Mouse (Mus musculus): ENCODE data around the gene Ppp1r14b.

Ppp1r14b gene

GRCm38 (mm10) chr19:6994002-6994401, 19.2 kb downstream of the Ppp1r14b start:
- no peak for DNase-seq (ENCODE audit: low spot score)

GRCm38 (mm10) chr19:6994489-6994888, 19.7 kb downstream of the Ppp1r14b start:
- DNase-seq (ENCODE audit: low spot score), result no peak

- DNase-seq (ENCODE audit: low spot score), result no peak
Measured at GRCm38 (mm10) chr19:6995255-6995991, 20.7 kb downstream of the Ppp1r14b start.

- DNase-seq (ENCODE audit: low spot score), result peak; percentile 82
Measured at GRCm38 (mm10) chr19:6996006-6996405, 21.2 kb downstream of the Ppp1r14b start, which contains the start of the genes Nudt22 and Trpt1. Gene Nudt22 (minus strand): TSS chr19:6996117. Gene Trpt1 (plus strand): TSS chr19:6996131.

- DNase-seq (ENCODE audit: low spot score), result no peak
Measured at GRCm38 (mm10) chr19:6997721-6998290, 23.0 kb downstream of the Ppp1r14b start.

GRCm38 (mm10) chr19:6999360-7000063, 24.7 kb downstream of the Ppp1r14b start:
- DNase-seq (ENCODE audit: low spot score), result no peak

GRCm38 (mm10) chr19:7006892-7007593, 32.3 kb downstream of the Ppp1r14b start:
- no peak for DNase-seq (ENCODE audit: low spot score)

GRCm38 (mm10) chr19:7012426-7012825, 37.7 kb downstream of the Ppp1r14b start:
- DNase-seq (ENCODE audit: low spot score), result no peak

- DNase-seq (ENCODE audit: low spot score), result no peak
Measured at GRCm38 (mm10) chr19:7013984-7014383, 39.2 kb downstream of the Ppp1r14b start.

GRCm38 (mm10) chr19:7014481-7015135, 39.8 kb downstream of the Ppp1r14b start:
- DNase-seq (ENCODE audit: low spot score), result no peak

- DNase-seq (ENCODE audit: low spot score), result no peak
Measured at GRCm38 (mm10) chr19:7017541-7018457, 43.0 kb downstream of the Ppp1r14b start.

GRCm38 (mm10) chr19:7018546-7018945, 43.8 kb downstream of the Ppp1r14b start:
- no peak for DNase-seq (ENCODE audit: low spot score)

- DNase-seq (ENCODE audit: low spot score), result no peak
Measured at GRCm38 (mm10) chr19:7019191-7019590, 44.4 kb downstream of the Ppp1r14b start, which contains the start of gene Fermt3. Gene Fermt3 (minus strand): TSS chr19:7019469.

- DNase-seq (ENCODE audit: low spot score), result peak; percentile 54
Measured at GRCm38 (mm10) chr19:7020224-7020641, 45.5 kb downstream of the Ppp1r14b start.
